Mouse (Mus musculus): ENCODE results near the gene Rfx4.

DNA sequence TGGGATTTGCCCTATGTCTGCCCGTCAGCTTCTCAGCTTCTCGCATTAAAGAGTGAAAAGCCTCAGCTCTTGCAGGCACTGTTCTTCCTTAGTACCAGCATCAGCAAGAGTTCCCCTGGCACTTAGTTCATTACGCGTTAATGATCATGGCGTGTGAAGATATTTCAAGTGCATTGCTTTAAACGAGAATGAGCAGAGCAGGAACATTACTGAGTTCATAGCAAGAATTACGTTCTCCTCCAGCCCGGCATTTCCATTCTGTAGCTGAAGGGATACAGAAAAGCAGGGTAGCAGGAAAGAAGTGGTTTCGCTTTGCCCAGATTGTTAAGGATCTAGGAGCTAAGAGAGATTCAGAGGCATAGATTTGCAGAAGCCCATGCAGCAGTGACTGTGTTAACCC is 151.0 kb downstream of the Rfx4 start:
- no peak for TF ChIP-seq CTCF (conservative IDR thresholded peaks at IDR 0.05; ENCODE audit: low read length)
- no peak for TF ChIP-seq NANOG (IDR thresholded peaks at IDR 0.05; ENCODE audit: borderline replicate concordance, low read length)

Data from E14TG2a.4 (cell line).